Mouse (Mus musculus) small intestine, adult 2 months (tissue): Measurements from ENCODE around the gene 4930595D18Rik. TPM values are rescaled to one million over a fixed set of nuclear protein-coding genes. Genes with fewer than 3 reads are reported as not detected.

ENCODE experiments used
- H3K27ac ChIP-seq: fragments of 200-500 bp; 2 replicates; pipeline ENCODE4 v1.5.1; 2012; ENCODE audit warnings: low read depth, low read length, control low read depth, inconsistent platforms; ENCODE audit not compliant: insufficient read depth
- H3K27me3 ChIP-seq: fragments of 200-500 bp; 2 replicates; pipeline ENCODE4 v1.6.1; 2012; ENCODE audit warnings: mild to moderate bottlenecking, moderate library complexity, low read length, inconsistent platforms; ENCODE audit not compliant: control insufficient read depth, insufficient read depth
- H3K36me3 ChIP-seq: fragments of 200-500 bp; 2 replicates; pipeline ENCODE4 v1.6.1; 2012; ENCODE audit warnings: mild to moderate bottlenecking, low read length, control low read depth, inconsistent platforms; ENCODE audit not compliant: control insufficient read depth, insufficient read depth
- H3K4me1 ChIP-seq: fragments of 200-500 bp; 2 replicates; pipeline ENCODE4 v1.6.1; 2012; ENCODE audit warnings: low read length, inconsistent platforms, mixed read lengths; ENCODE audit not compliant: control insufficient read depth, insufficient read depth, insufficient read length
- H3K4me3 ChIP-seq: fragments of 200-500 bp; 2 replicates; pipeline ENCODE4 v1.5.1; 2012; ENCODE audit warnings: low read depth, mild to moderate bottlenecking, control low read depth, inconsistent platforms, low read length, moderate library complexity
- CTCF ChIP-seq: fragments of 200-500 bp; IDR thresholded peaks from 2 replicates; pipeline ENCODE4 v1.5.1; 2012; ENCODE audit warnings: low read depth, mild to moderate bottlenecking, control low read depth, inconsistent platforms, low read length, moderate library complexity, mixed read lengths; ENCODE audit not compliant: insufficient replicate concordance, insufficient read length; ENCODE audit errors: extremely low read depth
- POLR2A ChIP-seq: fragments of 200-500 bp; IDR thresholded peaks from 2 replicates; pipeline ENCODE4 v1.6.1; 2012; ENCODE audit warnings: low read depth, mild to moderate bottlenecking, control low read depth, inconsistent platforms, low read length, moderate library complexity
- WGBS: fragments of 180-500 bp; shearing (Covaris S2); methylation state at CpG from one replicate; pipeline ENCODE4 v1.1.7; 2018; 5-methylcytosine and 5-hydroxymethylcytosine counted together
- polyA plus RNA-seq: library from polyadenylated mRNA; depleted of rRNA; stranded (reverse); fragments of >200 nt; gene quantifications from 2 replicates; pipeline ENCODE4 v1.2.3, GENCODE M21; 2012; rRNA removed

4930595D18Rik gene
- polyA plus RNA-seq, result not detected in 2 replicates

DNA sequence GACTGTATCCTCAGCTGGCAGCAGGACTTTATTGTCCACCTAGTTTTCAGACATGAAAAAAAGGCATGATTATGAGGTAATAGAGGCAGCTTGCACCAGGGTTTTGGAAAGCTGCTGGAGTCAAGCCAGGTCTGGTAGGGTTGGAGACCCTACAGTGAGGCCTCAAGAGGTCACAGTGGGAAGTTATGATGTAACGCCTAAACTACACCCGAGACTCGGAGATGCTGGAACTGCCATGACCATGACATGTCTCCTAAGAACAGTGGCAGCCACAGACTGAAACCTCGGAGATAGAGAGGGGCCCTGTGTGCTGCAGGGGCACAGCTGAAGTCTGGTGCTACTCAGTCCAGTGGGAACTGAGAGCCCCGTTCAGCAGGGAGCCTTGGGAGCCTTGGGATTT lies at the start of gene 4930595D18Rik:
Gene 4930595D18Rik (minus strand): TSS at position 16 of the 400 bp plus-strand sequence.
- Histone ChIP-seq H3K27ac (no peak within 1 kb of the TSS), H3K4me1 (no peaks in the 10 kb centered on the region; the same call in 1 of the 2 replicates), H3K27me3 (no peaks in the 10 kb centered on the region), H3K4me3 (no peak within 1 kb of the TSS), H3K36me3 (peaks cover 3% of the 10 kb centered on the region; the same call in 1 of the 2 replicates)
- TF ChIP-seq POLR2A, result no peak
- TF ChIP-seq CTCF, result no peak
- WGBS, result 69% methylated on average over 5 of the region's 5 CpGs

DNA sequence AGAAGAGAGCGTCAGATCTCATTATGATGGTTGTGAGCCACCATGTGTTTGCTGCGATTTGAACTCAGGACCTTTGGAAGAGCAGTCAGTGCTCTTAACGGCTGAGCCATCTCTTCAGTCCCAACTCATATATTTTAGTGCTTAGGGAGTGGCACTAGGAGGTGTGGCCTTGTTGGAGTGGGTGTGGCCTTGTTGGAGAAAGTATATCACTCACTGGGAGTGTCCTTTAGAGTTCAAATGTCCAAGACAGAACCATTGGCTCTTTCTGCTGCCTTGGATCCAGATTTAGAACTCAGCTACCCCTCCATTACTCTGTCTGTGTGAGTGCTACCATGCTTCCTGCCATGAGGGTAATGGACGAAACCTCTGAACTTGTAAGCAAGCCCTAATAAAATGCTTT lies 49.5 kb upstream of the 4930595D18Rik start:
- peaks cover 11% of the 10 kb centered on the region for H3K36me3 ChIP-seq
- 68% methylated on average over 4 of the region's 4 CpGs for WGBS
- H3K27me3 ChIP-seq, result no peaks in the 10 kb centered on the region
- TF ChIP-seq POLR2A, result no peak
- no peak for TF ChIP-seq CTCF
- no peak overlapping the region for H3K4me3 ChIP-seq
- H3K4me1 ChIP-seq, result peaks cover 11% of the 10 kb centered on the region
- H3K27ac ChIP-seq, result peak overlapping the region; percentile 51

- Histone ChIP-seq H3K36me3 (peaks cover 3% of the 10 kb centered on the region), H3K27ac (no peak overlapping the region), H3K27me3 (no peaks in the 10 kb centered on the region), H3K4me1 (peaks cover 11% of the 10 kb centered on the region), H3K4me3 (no peak overlapping the region)
- WGBS, result 92% methylated on average over 2 of the region's 2 CpGs
- TF ChIP-seq CTCF (no peak), POLR2A (no peak)
Observed at GRCm38 (mm10) chr12:111230793-111231192, 46.5 kb upstream of the 4930595D18Rik start.

GRCm38 (mm10) chr12:111228488-111228887 lies 44.2 kb upstream of the 4930595D18Rik start:
- H3K27ac ChIP-seq, result no peak overlapping the region
- no peak overlapping the region for H3K4me3 ChIP-seq
- H3K4me1 ChIP-seq, result peaks cover under 1% of the 10 kb centered on the region; the same call in 1 of the 2 replicates
- H3K27me3 ChIP-seq, result no peaks in the 10 kb centered on the region
- WGBS, result 90% methylated on average over 5 of the region's 5 CpGs
- H3K36me3 ChIP-seq, result peaks cover 3% of the 10 kb centered on the region
- no peak for TF ChIP-seq CTCF
- no peak for TF ChIP-seq POLR2A

GRCm38 (mm10) chr12:111227410-111227809 lies 43.1 kb upstream of the 4930595D18Rik start:
- TF ChIP-seq CTCF (no peak), POLR2A (no peak)
- H3K27ac ChIP-seq, result no peak overlapping the region
- 72% methylated on average over 4 of the region's 4 CpGs for WGBS

GRCm38 (mm10) chr12:111225197-111225780 lies 41.0 kb upstream of the 4930595D18Rik start:
- Histone ChIP-seq H3K4me1 (no peaks in the 10 kb centered on the region), H3K4me3 (no peak overlapping the region), H3K27me3 (no peaks in the 10 kb centered on the region), H3K36me3 (peaks cover 18% of the 10 kb centered on the region), H3K27ac (no peak overlapping the region)
- 82% methylated on average over 10 of the region's 10 CpGs for WGBS
- TF ChIP-seq CTCF, result no peak
- no peak for TF ChIP-seq POLR2A

More at GRCm38 (mm10) chr12:111227410-111227809, 43.1 kb upstream of the 4930595D18Rik start:
- no peak overlapping the region for H3K4me3 ChIP-seq
- no peaks in the 10 kb centered on the region for H3K4me1 ChIP-seq
- no peaks in the 10 kb centered on the region for H3K27me3 ChIP-seq
- peaks cover 5% of the 10 kb centered on the region for H3K36me3 ChIP-seq

- Histone ChIP-seq H3K27me3 (no peaks in the 10 kb centered on the region), H3K36me3 (peaks cover 18% of the 10 kb centered on the region), H3K4me3 (no peak overlapping the region), H3K4me1 (peaks cover 2% of the 10 kb centered on the region; the same call in 1 of the 2 replicates), H3K27ac (no peak overlapping the region)
- TF ChIP-seq POLR2A, result no peak
- no peak for TF ChIP-seq CTCF
- WGBS, result 58% methylated on average over 6 of the region's 6 CpGs
Observed at GRCm38 (mm10) chr12:111218867-111219266, 34.6 kb upstream of the 4930595D18Rik start.

- Histone ChIP-seq H3K4me3 (no peak overlapping the region), H3K4me1 (no peaks in the 10 kb centered on the region), H3K27me3 (no peaks in the 10 kb centered on the region), H3K36me3 (no peaks in the 10 kb centered on the region), H3K27ac (no peak overlapping the region)
- no peak for TF ChIP-seq CTCF
- TF ChIP-seq POLR2A, result no peak
- 91% methylated on average over 5 of the region's 5 CpGs for WGBS
Observed at GRCm38 (mm10) chr12:111211729-111212128, 27.4 kb upstream of the 4930595D18Rik start.
